Mouse (Mus musculus): ENCODE measurements around the gene Grin2b. TPM values are rescaled to one million over a fixed set of nuclear protein-coding genes. Genes with fewer than 3 reads are reported as not detected.

The Grin2b gene
- not detected in 2 replicates for polyA plus RNA-seq (2012)

GRCm38 (mm10) chr6:136173191-136173896, at the start of gene Grin2b:
Gene Grin2b, minus strand, starts transcription at chr6:136173511.
- H3K4me1 ChIP-seq (ENCODE audit: control insufficient read depth): no peaks in the 10 kb centered on the region
- H3K27me3 ChIP-seq (ENCODE audit: control insufficient read depth): peaks cover 14% of the 10 kb centered on the region
- no peak within 1 kb of the TSS for H3K4me3 ChIP-seq (replicated peaks)
- no peaks in the 10 kb centered on the region for H3K36me3 ChIP-seq (ENCODE audit: control insufficient read depth)
- TF ChIP-seq GATA1 (IDR thresholded peaks at IDR 0.05; ENCODE audit: low read length) (no peak), TAL1 (IDR thresholded peaks at IDR 0.05; ENCODE audit: low read length) (no peak)
- peaks cover 9% of the 10 kb centered on the region; the same call in 1 of the 2 replicates for H3K9me3 ChIP-seq (ENCODE audit: control insufficient read depth, low read length)

- Histone ChIP-seq H3K27me3 (ENCODE audit: control insufficient read depth) (no peaks in the 10 kb centered on the region), H3K36me3 (ENCODE audit: control insufficient read depth) (no peaks in the 10 kb centered on the region), H3K4me1 (ENCODE audit: control insufficient read depth) (no peaks in the 10 kb centered on the region), H3K9me3 (ENCODE audit: control insufficient read depth, low read length) (peaks cover 6% of the 10 kb centered on the region), H3K4me3 (replicated peaks) (no peak overlapping the region)
- TF ChIP-seq TAL1 (IDR thresholded peaks at IDR 0.05; ENCODE audit: low read length) (no peak), GATA1 (IDR thresholded peaks at IDR 0.05; ENCODE audit: low read length) (no peak)
These were observed 48.6 kb upstream of the Grin2b start for GRCm38 (mm10) chr6:136221894-136222293.

- TF ChIP-seq GATA1 (IDR thresholded peaks at IDR 0.05; ENCODE audit: low read length) (no peak), TAL1 (IDR thresholded peaks at IDR 0.05; ENCODE audit: low read length) (no peak)
- Histone ChIP-seq H3K9me3 (ENCODE audit: control insufficient read depth, low read length) (peaks cover 9% of the 10 kb centered on the region), H3K27me3 (ENCODE audit: control insufficient read depth) (no peaks in the 10 kb centered on the region), H3K4me3 (replicated peaks) (no peak overlapping the region), H3K4me1 (ENCODE audit: control insufficient read depth) (no peaks in the 10 kb centered on the region), H3K36me3 (ENCODE audit: control insufficient read depth) (no peaks in the 10 kb centered on the region)
These were observed 37.1 kb upstream of the Grin2b start for GRCm38 (mm10) chr6:136210442-136210841.

GRCm38 (mm10) chr6:136199814-136200213, 26.5 kb upstream of the Grin2b start:
- H3K4me1 ChIP-seq (ENCODE audit: control insufficient read depth): no peaks in the 10 kb centered on the region

GRCm38 (mm10) chr6:136194616-136195015, 21.3 kb upstream of the Grin2b start:
- H3K36me3 ChIP-seq (ENCODE audit: control insufficient read depth): no peaks in the 10 kb centered on the region

More at GRCm38 (mm10) chr6:136199814-136200213, 26.5 kb upstream of the Grin2b start:
- no peaks in the 10 kb centered on the region for H3K36me3 ChIP-seq (ENCODE audit: control insufficient read depth)
- H3K4me3 ChIP-seq (replicated peaks): no peak overlapping the region
- no peaks in the 10 kb centered on the region for H3K27me3 ChIP-seq (ENCODE audit: control insufficient read depth)
- no peaks in the 10 kb centered on the region for H3K9me3 ChIP-seq (ENCODE audit: control insufficient read depth, low read length)
- TF ChIP-seq TAL1 (IDR thresholded peaks at IDR 0.05; ENCODE audit: low read length): no peak
- TF ChIP-seq GATA1 (IDR thresholded peaks at IDR 0.05; ENCODE audit: low read length): no peak

GRCm38 (mm10) chr6:136178066-136178465, 4.8 kb upstream of the Grin2b start:
- no peaks in the 10 kb centered on the region for H3K36me3 ChIP-seq (ENCODE audit: control insufficient read depth)
- H3K9me3 ChIP-seq (ENCODE audit: control insufficient read depth, low read length): peaks cover 11% of the 10 kb centered on the region
- no peak overlapping the region for H3K4me3 ChIP-seq (replicated peaks)
- no peaks in the 10 kb centered on the region for H3K4me1 ChIP-seq (ENCODE audit: control insufficient read depth)
- peaks cover 3% of the 10 kb centered on the region; the same call in 1 of the 2 replicates for H3K27me3 ChIP-seq (ENCODE audit: control insufficient read depth)
- TF ChIP-seq TAL1 (IDR thresholded peaks at IDR 0.05; ENCODE audit: low read length): no peak
- no peak for TF ChIP-seq GATA1 (IDR thresholded peaks at IDR 0.05; ENCODE audit: low read length)

More at GRCm38 (mm10) chr6:136194616-136195015, 21.3 kb upstream of the Grin2b start:
- no peak for TF ChIP-seq GATA1 (IDR thresholded peaks at IDR 0.05; ENCODE audit: low read length)
- TF ChIP-seq TAL1 (IDR thresholded peaks at IDR 0.05; ENCODE audit: low read length): no peak
- H3K9me3 ChIP-seq (ENCODE audit: control insufficient read depth, low read length): peaks cover 4% of the 10 kb centered on the region
- no peaks in the 10 kb centered on the region for H3K27me3 ChIP-seq (ENCODE audit: control insufficient read depth)
- H3K4me3 ChIP-seq (replicated peaks): no peak overlapping the region
- no peaks in the 10 kb centered on the region for H3K4me1 ChIP-seq (ENCODE audit: control insufficient read depth)

- no peaks in the 10 kb centered on the region for H3K4me1 ChIP-seq (ENCODE audit: control insufficient read depth)
- H3K4me3 ChIP-seq (replicated peaks): no peak overlapping the region
- no peak for TF ChIP-seq GATA1 (IDR thresholded peaks at IDR 0.05; ENCODE audit: low read length)
- no peak for TF ChIP-seq TAL1 (IDR thresholded peaks at IDR 0.05; ENCODE audit: low read length)
- H3K27me3 ChIP-seq (ENCODE audit: control insufficient read depth): peaks cover 14% of the 10 kb centered on the region
- H3K36me3 ChIP-seq (ENCODE audit: control insufficient read depth): no peaks in the 10 kb centered on the region
- H3K9me3 ChIP-seq (ENCODE audit: control insufficient read depth, low read length): peaks cover 8% of the 10 kb centered on the region; the same call in 1 of the 2 replicates
These were observed 515 bp downstream of the Grin2b start for GRCm38 (mm10) chr6:136172801-136173190.

GRCm38 (mm10) chr6:136172172-136172651, 1.1 kb downstream of the Grin2b start:
- Histone ChIP-seq H3K4me1 (ENCODE audit: control insufficient read depth) (no peaks in the 10 kb centered on the region), H3K9me3 (ENCODE audit: control insufficient read depth, low read length) (peaks cover 6% of the 10 kb centered on the region; the same call in 1 of the 2 replicates), H3K36me3 (ENCODE audit: control insufficient read depth) (no peaks in the 10 kb centered on the region), H3K4me3 (replicated peaks) (no peak overlapping the region), H3K27me3 (ENCODE audit: control insufficient read depth) (peaks cover 14% of the 10 kb centered on the region)
- TF ChIP-seq GATA1 (IDR thresholded peaks at IDR 0.05; ENCODE audit: low read length) (no peak), TAL1 (IDR thresholded peaks at IDR 0.05; ENCODE audit: low read length) (no peak)

GRCm38 (mm10) chr6:136171343-136171742, 2.0 kb downstream of the Grin2b start:
- no peaks in the 10 kb centered on the region for H3K4me1 ChIP-seq (ENCODE audit: control insufficient read depth)
- H3K9me3 ChIP-seq (ENCODE audit: control insufficient read depth, low read length): peaks cover 6% of the 10 kb centered on the region; the same call in 1 of the 2 replicates
- H3K36me3 ChIP-seq (ENCODE audit: control insufficient read depth): no peaks in the 10 kb centered on the region
- H3K4me3 ChIP-seq (replicated peaks): no peak overlapping the region
- peaks cover 14% of the 10 kb centered on the region for H3K27me3 ChIP-seq (ENCODE audit: control insufficient read depth)
- TF ChIP-seq GATA1 (IDR thresholded peaks at IDR 0.05; ENCODE audit: low read length): no peak
- TF ChIP-seq TAL1 (IDR thresholded peaks at IDR 0.05; ENCODE audit: low read length): no peak

Data from erythroblast, embryonic 14.5 days (primary cell).